Mouse (Mus musculus) naive thymus-derived CD4-positive, alpha-beta T cell, adult 2 months (primary cell): ENCODE measurements at regions not wholly inside any gene's neighbourhood (a gene's known extent, or its start where the extent isn't known, plus 50 kb on each side); places are given as distances from the start of the nearest gene placed in this dataset.

Experiments
- DNase-seq: peaks from one replicate; pipeline ENCODE4 v3.0.0-alpha.2; 2011; ENCODE audit warnings: low read depth

DNA sequence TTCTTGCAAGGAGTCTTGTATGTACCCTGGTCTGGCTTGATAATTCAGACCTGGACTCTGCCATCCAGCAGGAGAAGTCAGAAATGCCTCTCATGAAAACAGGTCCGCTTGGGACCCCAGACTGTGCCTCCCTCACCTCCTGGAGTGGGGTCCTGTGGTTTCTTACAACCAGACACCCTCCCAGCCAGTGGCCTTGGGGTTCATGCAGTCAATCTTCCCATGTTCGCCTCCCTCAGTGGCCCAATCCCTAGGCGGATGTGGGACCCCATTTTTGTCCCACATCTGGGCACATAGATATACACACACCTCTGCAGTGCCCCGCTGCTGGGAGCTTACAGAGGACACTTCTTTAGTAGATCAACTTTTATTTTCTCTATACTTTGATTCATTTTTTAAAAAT, 217.7 kb downstream of the Lrfn2 start:
- DNase-seq = no peak

DNA sequence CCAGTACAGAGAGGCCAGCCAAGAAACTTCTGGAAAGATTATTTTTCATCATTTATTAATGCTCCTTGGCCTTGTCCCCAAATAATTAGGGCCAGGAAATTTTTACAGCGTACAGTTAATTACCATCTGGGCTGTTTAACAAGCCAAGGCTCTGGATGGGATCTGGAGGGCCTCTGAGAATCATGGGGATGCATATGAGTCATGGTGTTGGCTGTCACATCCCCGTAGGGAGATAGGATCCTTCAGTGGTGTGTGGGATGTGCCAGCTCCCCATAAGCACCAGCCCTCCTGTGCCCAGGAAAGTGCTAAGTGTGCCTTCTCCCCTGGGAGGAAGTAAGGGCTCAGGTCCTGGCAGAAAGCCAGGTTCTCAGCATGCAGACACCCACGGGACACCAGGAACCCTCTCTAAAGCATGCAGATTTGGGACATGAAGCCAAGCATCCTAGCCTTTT, 218.8 kb downstream of the Lrfn2 start:
- DNase-seq = no peak

DNA sequence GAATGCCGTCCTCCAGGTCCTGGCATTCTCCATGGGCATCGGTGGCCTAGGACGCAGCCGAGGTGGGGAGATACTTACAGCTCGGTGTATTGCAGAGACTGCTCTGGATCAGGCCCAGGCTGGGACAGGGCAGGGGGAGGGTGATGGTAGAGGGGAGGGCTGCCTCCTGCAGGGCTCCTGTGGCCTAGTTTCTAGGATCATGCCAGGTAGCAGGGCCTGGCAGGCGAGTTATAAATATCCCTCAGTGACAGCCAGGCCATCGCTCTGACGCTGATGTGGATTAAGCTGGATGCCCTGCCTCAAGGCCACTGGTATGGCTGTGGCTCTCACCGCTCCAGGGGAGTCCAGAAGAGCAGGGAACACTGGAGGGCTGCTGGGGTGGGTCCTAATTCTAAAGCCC, 221.8 kb downstream of the Lrfn2 start:
- no peak for DNase-seq

DNA sequence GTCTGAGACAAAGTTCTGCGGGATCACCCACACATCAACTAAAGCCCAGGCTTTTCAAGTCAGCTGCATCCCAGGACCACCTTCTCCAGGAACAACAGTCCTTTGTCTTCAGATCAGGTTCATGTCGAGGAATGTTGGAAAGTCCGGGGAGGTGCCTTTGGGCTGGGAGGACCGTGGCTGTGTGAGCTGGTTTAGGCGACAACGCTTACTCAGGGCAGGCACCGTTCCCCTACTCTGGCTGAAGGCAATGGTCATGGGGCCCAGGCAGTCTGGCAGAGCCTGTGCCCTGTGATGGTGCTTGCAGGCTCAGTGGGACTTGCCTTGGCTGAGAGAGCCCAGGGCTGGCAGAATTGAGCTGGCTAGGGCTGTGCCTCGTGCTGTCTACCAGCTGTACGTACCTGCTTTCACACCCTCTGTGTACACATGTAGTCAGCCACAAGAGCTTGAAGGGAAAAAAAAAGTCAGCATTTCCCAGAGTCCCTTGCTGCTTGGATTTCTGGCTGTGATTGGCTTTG, 222.9 kb downstream of the Lrfn2 start:
- no peak for DNase-seq

DNA sequence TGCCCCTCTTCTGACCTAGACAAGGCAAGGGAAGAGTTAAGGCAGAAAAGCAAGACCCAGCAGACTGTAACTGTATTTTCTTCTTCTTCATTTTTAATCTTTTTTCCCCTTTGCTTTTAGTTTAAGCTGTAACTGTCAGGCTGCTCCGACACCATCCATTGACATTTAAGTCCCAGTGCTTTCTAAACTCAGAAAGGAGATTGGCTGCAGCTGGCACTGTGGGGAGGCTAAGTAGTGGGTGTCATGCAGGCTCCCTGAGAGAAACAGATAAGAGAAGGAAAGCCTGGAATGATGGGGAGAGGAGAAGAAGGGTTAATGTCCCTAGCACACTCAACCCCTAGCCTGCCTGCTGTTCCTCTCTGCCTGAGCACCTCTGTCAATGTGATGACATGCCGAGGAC, 225.4 kb downstream of the Lrfn2 start:
- no peak for DNase-seq

DNA sequence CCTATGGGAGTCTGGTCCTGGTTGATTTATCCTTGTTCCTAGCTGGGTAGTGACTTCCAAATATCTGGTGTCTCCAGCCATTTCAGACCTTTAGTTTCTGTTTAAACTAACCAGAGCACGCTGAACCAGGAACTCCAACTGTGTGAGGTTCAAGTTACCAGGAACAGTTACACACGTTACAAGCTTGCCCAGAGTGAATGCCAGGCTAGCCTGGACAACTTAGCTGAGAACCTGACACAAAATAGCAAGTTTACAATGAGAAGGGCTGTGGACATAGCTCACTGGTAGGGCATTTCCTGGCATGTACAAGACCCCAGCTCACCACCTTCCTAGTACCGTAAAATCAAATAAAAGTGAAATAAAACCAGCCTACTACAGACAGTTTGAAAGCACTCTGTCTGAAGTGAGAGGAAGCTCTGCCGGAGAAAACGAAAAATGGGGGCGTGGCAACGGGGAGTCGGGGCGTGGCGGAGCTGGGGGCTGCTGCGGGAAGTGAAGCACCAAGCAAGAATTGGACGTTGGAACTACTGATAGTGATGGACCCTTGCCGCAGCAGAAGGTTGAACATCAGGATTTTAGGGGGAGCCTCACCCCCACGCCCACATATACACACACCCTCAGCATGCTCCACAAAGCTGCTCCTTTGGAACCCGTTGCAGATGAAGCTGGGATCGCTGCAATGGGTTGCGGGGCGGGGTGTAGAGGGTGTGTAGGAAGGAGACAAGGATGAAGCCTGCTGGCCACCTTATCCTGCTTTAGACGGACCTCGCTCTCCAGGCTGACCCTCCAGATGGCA, 239.3 kb downstream of the Lrfn2 start:
- DNase-seq = peak; percentile 44

DNA sequence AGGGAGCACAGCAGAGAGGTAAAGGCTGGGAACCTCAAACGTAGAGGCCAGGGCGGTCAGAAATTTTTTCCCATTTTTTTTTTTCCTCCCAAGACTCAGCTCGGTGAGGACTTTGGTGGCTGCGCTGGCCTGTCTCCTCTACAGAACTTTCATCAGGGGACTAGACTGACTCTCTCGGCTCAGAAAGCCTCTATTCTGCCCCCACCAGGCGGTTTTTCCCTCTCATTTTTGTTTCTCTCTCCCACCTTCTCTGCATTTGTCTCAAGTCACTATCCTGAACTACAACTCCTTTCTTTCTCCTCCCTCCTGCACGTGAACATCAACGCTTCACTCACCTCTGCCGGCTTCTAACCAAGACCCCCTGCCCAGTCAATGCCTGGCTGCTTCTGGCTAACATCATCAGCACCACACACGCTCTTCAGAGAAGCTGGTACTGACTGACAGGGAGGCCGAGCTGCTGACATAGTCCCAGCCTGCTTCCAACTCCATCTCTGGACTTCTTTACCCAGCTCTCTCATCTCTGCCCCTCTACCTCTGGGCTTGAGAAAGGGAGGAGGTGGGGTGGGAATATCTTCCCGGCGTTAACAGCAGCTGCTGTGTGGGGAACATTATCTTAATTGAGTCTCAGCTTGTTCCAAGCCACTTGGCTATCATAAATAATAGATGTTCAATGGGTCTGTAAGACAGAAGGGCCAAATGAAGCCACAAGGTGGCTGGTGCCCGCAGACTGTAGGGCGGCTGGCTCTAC, 240.0 kb downstream of the Lrfn2 start:
- DNase-seq = peak; percentile 5

DNA sequence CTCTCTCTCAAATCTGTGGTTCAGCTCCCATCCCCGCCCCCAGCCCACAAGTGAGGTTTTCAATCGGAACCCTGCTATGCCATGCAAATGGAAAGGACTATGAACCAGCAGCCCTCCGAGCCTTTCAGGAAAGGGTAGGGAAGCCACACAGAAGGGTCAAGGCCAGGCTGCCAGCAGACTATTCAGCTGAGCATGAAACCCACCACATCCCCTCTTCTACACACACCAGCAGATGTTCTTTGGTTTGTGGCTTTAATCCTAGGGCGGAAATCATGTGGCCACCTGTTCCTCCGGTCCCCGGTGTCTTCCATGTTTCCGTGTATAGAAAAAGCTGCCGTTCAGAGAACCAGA, 240.6 kb downstream of the Lrfn2 start:
- DNase-seq = peak; percentile 3

DNA sequence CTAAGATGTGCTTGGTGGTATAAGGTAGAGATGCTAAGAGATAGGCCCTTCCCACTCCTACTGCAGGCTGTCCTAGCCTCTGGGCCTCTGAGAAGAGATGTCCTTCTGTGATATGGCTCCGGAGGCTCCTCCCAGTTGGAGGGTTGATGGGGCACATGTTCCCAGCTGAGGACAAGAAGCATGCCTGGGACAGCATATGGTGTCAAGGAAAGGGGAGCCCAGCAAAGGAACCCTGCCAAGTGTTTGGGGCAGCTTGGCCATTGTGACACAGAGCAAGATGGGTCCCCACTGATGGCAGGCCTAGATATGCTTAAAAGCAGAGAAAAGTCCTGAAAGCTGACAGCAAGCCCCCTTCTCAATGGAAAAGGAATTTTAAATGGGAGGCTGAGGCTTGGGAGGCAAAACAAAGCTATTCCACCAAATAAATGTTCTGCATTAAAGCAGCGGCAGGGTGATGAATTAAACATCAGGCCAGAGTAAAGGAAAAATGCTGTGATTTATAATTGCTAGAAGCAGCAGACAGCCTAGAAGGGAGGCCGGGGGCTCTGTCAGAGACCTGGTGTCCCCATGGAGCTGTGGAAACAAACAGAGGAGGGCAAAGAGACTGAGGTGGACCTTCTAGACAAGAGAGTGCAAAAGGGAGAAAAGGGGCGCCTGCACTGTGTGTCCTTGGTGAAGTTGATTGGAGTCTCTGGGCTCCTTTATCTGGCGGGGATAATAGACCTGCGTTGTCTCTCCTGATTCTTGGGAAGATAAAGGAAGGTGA, 246.0 kb downstream of the Lrfn2 start:
- DNase-seq = no peak

DNA sequence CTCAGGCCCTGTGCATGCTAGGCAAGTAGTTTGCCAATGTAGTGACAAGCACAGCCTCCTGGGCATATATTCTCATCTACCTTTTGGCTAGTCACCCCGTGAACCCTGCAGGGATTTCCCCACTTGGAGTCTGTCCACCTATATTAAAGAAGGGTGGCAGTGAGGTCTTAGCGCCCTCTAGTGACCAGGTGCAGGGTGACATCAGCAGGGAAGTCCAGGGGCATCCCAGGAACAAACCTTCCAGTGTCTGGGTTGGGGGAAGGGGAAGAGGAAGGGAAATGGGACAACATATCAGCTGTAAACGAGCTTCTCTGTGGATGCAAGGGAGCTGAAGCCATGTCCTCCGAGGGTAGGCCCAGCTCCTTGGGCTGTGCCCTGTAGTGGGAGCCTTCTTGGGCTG, 245.7 kb upstream of the Mocs1 start:
- DNase-seq = peak; percentile 22

DNA sequence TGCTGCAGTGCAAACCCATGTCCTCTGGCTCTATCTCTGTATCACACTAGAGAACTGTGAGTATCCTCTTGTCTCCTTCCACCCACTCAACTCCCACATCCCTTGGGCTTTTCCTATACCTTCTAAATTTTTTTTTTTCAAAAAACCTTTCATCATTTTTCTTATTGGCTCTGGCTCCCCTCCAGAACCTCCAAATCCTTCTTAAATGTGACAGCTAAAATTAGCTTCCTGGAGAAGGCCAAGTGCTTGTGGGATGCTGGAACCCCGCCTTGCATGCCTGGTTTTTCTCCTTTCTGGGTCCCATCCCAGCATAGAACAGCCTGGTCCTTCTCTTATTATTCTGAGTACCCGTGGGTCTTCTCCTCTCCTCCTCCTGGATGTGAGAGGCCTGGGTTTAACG, 244.2 kb upstream of the Mocs1 start:
- DNase-seq = no peak

DNA sequence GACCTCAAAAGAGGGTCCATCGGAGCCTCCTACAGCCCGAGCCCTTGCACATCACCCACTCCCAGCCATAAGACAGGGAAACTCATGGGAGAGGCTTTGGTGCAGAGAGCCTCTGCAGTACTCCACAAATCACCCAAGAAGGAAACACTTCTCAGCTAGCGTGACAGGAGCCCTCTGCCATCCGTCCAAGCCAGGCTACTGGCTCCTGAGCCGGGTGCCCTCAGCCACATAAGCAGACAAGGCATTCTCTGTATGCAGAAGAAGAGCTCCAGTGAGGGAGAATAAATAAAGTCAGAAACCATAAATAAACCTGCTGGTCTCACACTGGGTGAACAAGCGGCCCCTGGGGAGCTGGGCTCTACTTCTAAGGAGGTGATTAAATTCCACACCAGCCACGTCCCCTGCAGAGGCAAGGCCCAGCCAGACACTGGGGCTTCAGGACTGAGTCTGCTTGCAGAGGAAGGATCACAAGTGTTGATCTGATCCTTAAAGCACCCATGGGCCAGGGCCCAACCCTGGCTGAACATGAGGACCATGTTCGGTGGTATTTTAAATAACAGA, 243.0 kb upstream of the Mocs1 start:
- DNase-seq = no peak

DNA sequence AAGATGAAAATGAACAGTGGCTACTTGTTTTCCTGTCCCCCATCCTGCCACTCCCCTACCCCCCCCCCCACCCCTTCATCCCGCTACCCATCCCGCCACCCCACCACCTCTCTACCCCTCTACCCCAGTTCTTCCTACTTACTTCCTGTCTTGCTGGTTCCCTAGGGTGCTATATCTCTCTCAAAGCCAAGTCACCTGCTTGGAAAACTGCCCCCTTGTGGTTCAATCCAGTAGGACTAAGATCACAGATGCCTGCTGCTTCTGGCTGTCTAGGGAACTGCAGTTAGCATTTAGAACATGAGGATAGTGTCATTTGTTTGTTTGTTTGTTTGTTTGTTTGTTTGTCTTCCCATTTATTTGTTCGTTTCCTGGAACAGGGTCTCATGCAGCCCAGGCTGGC, 238.4 kb upstream of the Mocs1 start:
- no peak for DNase-seq

DNA sequence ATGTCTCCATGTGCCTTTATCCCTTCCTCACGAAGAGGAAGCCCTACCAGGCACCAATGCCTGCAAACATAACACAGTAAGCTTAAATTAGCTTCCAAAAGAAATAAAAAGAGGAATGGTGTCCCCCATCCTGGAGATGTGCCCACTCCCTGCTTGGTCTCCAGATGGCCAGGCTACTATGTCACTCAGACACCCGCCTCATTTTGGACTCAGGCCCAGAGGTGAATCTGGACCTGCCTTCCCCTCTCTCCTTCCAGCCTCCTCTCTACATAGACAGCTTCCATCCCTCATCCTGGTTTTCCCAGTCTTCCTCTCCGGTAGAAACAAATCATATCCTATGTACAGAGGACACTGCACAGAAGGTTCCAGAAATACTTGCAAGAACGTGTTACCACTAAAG, 237.8 kb upstream of the Mocs1 start:
- DNase-seq = no peak

DNA sequence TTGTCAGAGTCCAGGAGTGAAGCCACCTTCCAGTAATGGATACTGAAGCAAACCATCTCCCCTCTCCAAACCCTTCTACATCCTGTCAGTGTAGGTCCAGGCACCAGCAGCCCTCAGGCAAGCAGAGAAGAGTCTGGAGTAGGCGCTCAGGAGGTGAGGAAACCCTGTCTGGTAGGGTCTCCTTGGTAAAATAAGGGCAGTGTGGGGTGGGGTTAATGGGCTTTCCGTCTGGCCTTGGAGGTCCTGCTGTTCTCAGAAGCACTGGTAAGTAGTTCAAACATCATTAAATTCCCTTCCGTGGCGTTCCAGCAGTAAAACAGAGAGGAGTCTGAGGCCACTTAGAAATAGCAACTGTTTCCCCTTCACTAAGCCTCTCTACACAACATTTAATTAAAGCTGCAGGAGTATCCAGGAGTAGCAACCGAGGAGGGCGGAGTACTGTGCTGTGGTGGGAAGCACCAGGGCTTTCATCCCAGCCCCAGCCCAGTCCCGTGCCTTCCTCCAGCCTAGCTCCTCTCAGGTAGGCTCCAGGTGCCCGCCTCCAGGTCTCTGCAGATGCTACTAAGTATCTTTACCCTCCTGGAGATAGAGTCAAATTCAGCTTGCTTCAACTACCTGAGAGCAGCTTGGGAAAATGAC, 232.0 kb upstream of the Mocs1 start:
- DNase-seq = no peak

DNA sequence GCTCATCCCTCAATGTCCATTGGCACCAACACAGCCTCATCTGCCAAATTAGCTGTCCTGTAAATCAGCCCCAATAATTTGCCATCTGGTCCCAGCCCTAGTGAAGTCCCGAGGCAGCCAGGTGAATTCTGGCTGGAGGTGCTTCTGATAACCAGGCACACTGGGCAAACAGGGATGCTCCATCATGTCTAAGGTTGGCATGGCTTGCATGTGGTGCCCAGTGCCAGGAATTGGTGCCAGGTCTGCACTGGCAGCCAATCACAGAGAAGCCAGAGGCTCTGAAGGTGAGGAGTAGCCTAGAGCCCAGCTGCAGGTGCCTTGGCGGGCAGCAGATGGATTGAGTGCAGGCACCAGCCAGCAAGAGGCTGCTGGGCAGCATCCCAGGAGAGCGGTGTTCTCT, 226.7 kb upstream of the Mocs1 start:
- no peak for DNase-seq

DNA sequence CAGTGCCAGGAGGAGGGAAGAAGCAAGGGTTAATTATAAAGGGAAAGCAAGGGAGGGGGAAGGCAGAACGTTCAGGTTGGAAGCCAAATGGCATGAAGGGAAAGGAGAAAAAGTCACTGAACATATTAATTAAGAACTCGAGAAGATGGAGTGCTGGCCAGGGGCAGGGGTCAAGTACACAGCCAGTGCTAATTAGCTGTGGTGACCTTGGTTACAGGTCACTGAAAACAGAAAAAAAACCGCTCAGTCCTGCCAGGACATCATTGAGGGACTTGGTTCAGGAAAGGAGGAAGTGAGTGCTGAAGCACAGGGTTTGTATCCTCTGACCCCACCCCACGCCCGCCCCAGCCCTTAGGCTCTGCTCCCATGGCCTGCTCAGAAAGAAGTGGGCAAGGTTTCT, 223.1 kb upstream of the Mocs1 start:
- DNase-seq = no peak

DNA sequence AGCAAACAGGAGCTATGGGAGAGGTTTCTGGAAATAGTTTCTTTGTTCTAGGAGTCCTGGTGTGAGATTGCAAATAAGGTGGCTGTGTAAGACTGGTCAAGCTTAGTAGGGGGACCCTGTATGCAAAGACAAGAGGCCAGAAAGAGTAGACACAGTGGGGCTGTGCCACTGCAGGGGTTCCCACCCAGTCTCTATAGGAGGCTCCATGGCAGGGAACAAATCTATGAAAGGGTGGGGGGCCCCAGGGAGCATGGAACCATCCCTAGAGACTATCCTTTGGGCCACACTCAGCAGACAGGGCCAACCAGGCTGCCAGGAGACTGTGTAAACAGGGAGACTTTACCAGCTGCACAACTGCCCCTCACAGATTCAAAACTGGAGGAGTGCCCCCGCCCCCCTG, 222.6 kb upstream of the Mocs1 start:
- no peak for DNase-seq

DNA sequence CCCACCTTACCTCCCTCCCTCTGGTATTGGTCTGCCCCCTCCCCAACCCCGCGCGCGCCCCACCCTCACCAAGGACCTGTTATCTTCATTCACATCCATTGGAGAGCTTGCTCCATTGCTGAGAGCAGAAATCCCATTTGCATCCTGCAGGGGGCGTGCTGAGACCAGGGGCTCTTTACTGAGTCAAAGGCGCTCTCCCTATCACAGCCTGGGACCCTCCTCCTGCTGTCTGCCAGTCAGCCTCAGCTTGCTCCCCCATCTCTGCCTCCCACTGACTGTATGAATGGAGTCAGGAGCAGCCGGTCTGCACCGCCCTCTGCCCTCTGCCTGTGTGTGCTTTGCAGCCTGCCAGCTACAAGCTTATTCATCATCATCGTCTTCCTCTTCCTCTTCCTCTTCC, 221.5 kb upstream of the Mocs1 start:
- DNase-seq = no peak

DNA sequence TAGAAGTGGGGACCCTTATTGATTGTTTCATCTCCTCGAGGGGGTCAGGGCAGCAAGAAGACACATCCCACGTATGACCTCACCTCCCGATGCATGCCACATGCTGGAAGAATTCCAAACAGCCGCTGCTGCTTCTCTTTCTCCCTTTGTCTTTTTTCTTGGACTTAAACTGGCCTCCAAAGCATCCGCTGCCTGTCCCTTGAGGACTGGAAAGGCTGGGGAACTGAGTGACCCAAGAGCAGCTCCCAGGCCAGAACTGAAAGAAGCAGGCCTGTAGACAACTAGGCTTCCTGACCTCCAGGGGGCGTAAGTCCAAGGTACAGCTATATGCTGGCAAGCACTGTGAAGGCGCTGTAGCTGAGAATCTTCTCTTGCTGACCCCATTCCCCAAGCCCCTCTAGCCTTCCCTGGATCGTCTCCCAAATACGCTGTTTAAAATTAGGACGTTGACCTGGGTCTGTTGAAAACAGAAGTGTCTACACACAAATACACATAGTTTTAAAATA, 219.8 kb upstream of the Mocs1 start:
- DNase-seq = no peak

DNA sequence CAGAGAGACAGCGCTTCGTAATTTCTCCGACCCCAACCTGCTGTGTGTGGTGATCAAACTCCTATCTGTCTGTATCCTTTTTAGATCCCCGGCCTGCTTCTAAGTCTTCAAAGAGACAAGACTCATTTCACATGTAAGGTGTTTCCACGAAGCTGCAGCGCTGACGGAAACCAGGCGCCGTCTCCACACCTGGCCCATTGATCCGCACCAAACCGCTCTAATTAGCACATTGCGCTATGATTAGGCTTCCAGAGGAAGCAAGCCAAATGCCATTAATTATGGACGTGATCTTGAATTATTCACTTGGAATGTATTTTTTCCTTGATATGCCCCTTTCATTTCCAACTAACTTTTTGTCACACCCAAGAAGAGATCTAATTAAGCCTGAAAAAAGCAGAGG, 215.2 kb upstream of the Mocs1 start:
- no peak for DNase-seq

DNA sequence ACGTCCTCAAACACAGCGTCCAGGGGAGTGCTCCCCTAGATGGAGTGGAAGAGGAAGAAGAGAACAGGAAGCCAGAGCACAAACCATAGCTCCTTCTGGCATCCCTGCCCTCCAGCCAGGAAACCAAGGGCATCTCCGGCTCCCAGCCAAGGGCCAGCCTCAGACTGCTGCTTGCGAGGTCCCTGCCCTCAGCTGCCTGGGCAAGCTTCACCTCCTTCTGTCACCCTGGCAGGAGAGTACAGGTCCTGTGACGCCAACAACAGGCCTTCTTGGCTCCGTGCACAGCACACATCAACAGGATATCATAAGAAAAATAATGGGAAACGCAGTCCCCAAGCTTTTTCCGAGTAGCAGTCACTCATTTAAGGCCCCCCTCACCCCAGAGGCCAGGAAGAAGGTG, 212.9 kb upstream of the Mocs1 start:
- no peak for DNase-seq
